Mouse (Mus musculus) B cell, adult 2 months (primary cell): ENCODE data around the gene Tm6sf2.
"Not testable (repeated sequence)": the region's sequence is repeated elsewhere in the genome, so short reads cannot be mapped to it uniquely, and the experiment has no call there.

Experiments used
- DNase-seq, 2 experiments: peaks; one replicate each; pipeline ENCODE4 v3.0.0; 2022

Tm6sf2 gene

GRCm38 (mm10) chr8:70072441-70073069 lies at the start of gene Tm6sf2:
Gene Tm6sf2 (plus strand): TSS chr8:70072924.
- no peak for DNase-seq

GRCm38 (mm10) chr8:70023596-70023995 lies 49.1 kb upstream of the Tm6sf2 start:
- DNase-seq, result no peak

- DNase-seq, result no peak
Observed at GRCm38 (mm10) chr8:70026151-70026550, 46.6 kb upstream of the Tm6sf2 start.

- DNase-seq, result no peak
Observed at GRCm38 (mm10) chr8:70030255-70030654, 42.5 kb upstream of the Tm6sf2 start.

GRCm38 (mm10) chr8:70037994-70038393 lies 34.7 kb upstream of the Tm6sf2 start:
- no peak for DNase-seq

- no peak for DNase-seq
Observed at GRCm38 (mm10) chr8:70041885-70042546, 30.7 kb upstream of the Tm6sf2 start.

- DNase-seq, result peak; percentile 98 to 99
Observed at GRCm38 (mm10) chr8:70042583-70043455, 29.9 kb upstream of the Tm6sf2 start, which contains the start of the genes Mau2 and Sugp1. Gene Mau2 (minus strand): TSS chr8:70042734. Gene Sugp1 (plus strand): TSS chr8:70042813.

- DNase-seq, result no peak
Observed at GRCm38 (mm10) chr8:70043996-70044395, 28.7 kb upstream of the Tm6sf2 start.

GRCm38 (mm10) chr8:70049662-70050061 lies 23.1 kb upstream of the Tm6sf2 start:
- DNase-seq, result no peak

GRCm38 (mm10) chr8:70050434-70050833 lies 22.3 kb upstream of the Tm6sf2 start:
- not testable (repeated sequence) for DNase-seq

- DNase-seq, result no peak
Observed at GRCm38 (mm10) chr8:70057721-70058120, 15.0 kb upstream of the Tm6sf2 start.

- DNase-seq, result no peak
Observed at GRCm38 (mm10) chr8:70071836-70072440, 786 bp upstream of the Tm6sf2 start.

GRCm38 (mm10) chr8:70073120-70073519 lies 396 bp downstream of the Tm6sf2 start:
- no peak for DNase-seq

GRCm38 (mm10) chr8:70073682-70074081 lies 958 bp downstream of the Tm6sf2 start:
- DNase-seq, result no peak

- no peak for DNase-seq
Observed at GRCm38 (mm10) chr8:70081976-70082375, 9.3 kb downstream of the Tm6sf2 start.

GRCm38 (mm10) chr8:70083285-70083684 lies 10.6 kb downstream of the Tm6sf2 start, which contains the start of gene Hapln4:
Gene Hapln4 (plus strand): TSS chr8:70083457.
- peak in 1 of 2 experiments; percentile 13 for DNase-seq

GRCm38 (mm10) chr8:70084191-70085065 lies 11.7 kb downstream of the Tm6sf2 start:
- peak in 1 of 2 experiments; percentile 27 for DNase-seq

GRCm38 (mm10) chr8:70086151-70086550 lies 13.4 kb downstream of the Tm6sf2 start:
- no peak for DNase-seq

- no peak for DNase-seq
Observed at GRCm38 (mm10) chr8:70087237-70087636, 14.5 kb downstream of the Tm6sf2 start.

GRCm38 (mm10) chr8:70087836-70088650 lies 15.3 kb downstream of the Tm6sf2 start:
- DNase-seq, result peak; percentile 42 to 46
